Mouse (Mus musculus): ENCODE measurements at regions not wholly inside any gene's neighbourhood (a gene's known extent, or its start where the extent isn't known, plus 50 kb on each side); places are given as distances from the start of the nearest gene placed in this dataset.
"Not testable (repeated sequence)": the region's sequence is repeated elsewhere in the genome, so short reads cannot be mapped to it uniquely, and the experiment has no call there.

DNA sequence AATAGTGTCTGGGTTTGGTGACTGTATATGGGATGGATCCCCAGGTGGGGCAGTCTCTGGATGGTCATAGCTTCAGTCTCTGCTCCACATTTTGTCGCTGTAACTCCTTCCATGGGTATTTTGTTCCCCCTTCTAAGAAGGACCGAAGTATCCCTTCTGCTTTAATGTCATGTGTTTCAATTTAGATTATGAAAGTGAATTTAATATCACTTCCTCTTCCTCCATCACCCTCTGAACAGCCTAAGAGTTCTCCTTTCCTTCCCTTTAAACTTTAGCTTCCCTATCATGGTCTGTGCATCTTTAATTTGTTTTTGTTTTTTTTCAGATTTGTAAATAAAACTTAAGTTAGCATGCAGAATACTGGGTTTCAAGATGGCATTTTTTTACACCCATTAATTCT, 211.0 kb upstream of the Phyhipl start:
- DNase-seq (ENCODE audit: low spot score in 2 of 2), result no peak

DNA sequence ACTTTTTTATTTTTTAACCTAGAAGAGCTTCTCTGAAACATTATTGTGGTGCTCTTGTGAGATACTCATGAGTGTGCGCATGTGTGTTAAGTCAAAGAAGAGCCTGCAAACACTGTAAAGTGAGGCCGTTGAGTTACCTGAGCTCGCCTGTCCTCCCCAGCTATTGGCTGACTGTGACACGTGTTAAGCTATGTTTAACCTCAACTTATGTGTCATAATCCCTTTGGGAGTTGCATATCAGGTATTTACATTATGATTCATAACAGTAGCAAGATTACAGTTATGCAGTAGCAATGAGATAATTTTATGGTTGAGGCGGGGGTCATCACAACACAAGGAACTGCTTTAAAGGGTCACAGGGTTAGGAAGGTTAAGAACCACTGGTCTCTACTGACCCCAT, 208.9 kb upstream of the Phyhipl start:
- no peak for DNase-seq (ENCODE audit: low spot score in 2 of 2)

DNA sequence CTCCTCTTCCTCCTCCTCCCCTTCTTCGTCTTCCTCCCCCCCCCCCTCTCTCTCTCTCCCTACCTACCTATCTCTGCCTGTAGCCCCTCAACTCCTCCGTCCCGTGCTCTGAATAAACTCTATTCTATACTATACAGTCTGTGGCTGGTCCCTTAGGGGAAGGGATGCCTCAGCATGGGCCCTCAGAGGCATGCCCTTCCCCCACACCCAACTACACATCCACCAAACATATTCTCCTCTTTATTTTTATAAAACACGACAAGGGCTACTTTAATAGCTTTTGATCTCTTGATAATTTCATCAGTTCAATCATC, 206.2 kb upstream of the Phyhipl start:
- DNase-seq (ENCODE audit: low spot score in 2 of 2), result no peak

DNA sequence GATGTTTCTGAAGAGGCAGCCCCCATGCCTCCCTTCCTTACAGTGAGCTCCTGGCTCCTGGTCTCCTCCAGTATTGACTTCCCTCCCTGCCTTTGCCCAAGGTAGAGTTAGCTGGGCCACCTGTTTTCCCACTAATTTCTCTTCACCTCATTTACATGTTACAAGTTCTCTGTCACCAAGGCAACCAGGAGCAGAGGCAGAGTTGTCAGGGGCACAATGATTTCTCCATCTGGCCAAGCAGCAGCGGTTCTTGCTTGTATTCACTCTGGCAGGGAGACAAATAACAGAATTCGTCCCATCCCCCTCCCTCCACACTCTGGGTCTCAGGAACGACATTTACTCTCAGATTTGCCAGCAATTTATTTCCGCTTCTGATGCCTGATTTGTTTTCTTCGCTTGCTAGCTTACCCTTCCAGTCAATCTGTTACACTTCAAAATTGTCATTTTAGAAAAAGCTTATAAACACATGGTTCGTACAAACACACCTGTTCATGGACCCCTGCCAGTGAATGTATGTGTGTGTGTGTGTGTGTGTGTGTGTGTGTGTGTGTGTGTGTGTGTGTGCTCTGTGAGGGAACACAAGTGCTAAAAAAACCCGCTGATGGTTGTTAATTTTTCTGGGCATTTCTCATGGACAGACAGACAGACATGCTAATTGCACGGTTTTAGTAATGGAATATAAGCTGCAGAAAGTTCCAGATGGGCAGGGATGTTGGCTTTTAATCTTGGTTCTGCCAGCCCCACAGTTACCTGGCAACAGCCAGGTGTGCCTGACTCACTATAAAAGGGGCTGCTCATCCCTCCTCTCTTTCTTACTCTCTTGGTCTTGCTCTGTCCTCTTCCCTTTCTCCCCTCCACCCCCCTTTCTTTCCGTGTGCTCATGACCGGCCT, 205.6 kb upstream of the Phyhipl start:
- DNase-seq (ENCODE audit: low spot score in 2 of 2), result peak in 1 of 2 experiments; percentile 14

DNA sequence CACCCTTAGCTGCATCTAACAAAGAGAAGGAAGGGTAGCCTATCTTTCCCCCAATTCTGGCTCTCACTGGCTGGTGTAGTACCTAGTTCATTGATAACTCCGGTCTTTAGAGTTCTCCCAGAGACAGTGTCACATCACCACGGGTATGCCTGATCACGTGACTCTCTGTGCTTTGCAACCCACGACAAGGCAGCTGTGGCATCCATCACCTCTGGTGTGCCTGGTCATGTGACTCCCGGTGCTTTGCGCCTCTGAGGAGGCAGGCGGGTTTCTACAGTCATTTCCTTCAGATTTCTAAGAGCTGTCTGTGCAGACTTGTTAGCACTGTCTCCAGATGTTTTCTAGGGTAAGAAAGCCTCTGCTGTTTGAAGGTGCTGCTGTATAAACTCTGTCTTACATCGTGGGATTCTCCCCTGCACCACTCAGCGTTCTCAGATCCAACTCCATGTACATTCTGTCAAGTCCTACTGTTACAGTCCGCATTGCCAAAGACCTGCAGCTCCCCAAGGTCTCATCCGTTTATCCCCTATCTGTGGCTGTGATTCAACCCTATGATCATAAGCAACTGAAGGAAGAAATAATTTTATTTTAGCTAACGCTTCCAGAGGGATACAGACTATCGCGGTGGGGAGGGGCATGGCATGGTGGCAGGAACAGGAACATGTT, 201.5 kb upstream of the Phyhipl start:
- no peak for DNase-seq (ENCODE audit: low spot score in 2 of 2)

DNA sequence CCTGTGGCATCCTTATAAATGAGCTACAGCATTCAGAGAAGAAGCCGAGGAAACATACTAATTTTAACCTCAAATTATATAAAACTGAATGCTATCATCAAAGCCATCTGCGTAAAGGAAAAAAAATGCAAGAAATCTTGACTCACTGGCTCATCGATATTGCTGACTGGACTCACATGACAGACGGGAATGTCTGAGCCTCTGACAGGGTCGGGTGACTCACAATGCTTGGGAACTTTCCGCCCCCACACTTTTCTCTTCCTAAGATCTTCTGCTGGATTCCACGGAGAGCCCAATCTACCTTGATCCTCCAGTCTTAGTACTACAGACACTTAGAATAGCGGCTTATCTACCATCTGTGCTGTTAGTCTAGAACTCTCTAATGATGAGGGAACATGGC, 200.2 kb upstream of the Phyhipl start:
- DNase-seq (ENCODE audit: low spot score in 2 of 2), result no peak

DNA sequence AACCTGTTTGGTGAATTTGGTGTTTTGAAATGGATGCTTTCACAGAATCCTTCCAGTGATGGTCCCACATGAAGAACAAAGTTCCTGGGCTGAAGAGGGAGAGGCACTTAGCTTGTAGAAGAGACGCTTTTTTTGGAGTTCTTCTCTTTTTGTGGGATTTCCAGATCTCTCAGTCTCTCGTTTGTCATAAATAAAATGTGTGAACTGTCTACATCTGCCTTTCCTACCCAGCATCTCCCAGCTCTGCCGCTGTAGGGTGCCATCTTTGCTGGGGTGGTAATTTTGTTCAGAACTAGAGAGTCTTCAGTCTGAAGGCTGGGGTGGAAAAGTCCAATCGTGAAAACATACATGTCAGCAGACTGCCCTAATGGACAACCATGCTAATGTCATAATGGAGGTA, 197.8 kb upstream of the Phyhipl start:
- no peak for DNase-seq (ENCODE audit: low spot score in 2 of 2)

DNA sequence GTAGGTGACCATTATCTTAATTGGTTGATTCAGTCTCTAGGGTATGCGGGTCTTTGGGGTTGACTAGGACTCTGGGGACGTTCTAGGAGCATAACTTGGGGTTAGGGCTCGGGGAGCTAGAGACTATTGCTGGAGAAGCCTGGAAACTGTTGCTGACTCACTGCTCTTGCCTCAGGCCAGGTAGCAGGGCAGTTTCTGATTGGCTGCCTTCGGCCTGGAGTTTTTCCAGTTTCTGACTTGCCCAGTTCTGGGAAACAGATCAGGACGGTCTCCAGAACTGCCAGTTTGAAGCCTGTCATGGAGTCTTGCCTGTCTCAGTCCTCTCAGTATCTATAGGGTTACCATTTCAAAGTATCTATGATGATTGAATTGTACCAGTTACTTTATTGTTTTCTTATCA, 192.4 kb upstream of the Phyhipl start:
- no peak for DNase-seq (ENCODE audit: low spot score in 2 of 2)

DNA sequence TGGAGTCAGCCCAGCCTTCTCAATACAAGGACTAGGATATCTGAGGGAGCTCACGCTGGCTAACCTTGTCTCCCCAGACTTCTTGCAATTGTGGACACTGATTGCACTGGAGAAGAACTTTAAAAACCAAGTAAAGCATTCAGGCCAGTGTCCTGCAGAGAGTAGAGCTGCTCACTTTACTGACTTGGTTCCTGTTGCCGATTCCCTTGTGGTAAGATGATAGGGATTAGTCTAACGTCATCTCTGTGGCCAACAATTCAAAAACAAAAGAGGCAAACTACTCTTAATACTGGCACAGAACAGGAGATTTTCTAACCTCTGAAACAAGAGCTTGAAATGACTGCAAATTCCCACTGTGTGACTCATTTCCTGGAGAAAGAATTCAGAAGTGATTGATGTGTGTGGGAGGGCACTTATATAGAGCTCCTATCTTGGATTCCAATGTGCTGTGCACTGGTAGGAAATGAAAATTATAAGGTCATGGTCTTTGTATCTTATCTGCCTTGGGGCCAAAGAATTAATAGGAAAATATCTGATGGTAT, 191.6 kb upstream of the Phyhipl start:
- no peak for DNase-seq (ENCODE audit: low spot score in 2 of 2)

DNA sequence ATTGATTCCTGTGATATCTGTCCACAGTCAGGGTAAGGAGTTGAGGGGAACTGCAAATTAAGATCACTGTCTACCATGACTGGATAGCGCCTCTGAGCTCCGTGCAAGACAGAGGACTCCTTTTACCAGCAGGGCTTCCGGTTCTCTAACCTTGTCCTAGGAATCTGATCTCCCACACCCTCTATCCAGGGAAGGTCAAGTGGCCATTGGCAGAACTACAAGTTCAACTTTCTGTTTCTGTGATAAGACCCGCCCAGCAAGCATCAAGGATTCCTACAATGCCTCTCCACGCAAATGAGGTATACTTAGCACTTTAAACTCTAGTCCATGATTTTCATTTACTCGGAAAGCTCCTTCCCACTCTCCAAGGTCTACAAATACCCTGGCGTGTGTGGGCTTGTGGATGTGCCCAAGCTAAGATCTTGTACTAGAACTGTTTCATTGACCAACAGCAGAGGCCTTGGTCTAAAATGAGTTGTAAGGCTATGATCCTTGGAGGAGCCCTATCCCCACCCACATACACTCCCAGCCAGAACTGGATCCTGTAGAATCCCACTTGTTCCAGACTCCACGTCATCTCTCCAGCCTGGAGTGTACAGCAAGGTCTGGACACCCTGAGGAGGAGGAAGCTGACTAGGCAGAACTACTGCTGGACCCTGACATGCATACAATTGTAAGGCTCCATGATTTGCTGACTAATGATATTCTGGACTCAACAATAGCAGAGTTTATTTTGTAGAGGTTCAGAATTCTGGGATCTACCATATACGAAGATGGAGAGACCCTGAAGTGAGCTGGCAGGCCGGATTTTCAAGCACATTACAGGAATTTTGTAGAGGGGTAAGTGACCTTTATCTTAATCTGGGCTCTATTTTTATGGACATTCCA, 190.8 kb upstream of the Phyhipl start:
- no peak for DNase-seq (ENCODE audit: low spot score in 2 of 2)

DNA sequence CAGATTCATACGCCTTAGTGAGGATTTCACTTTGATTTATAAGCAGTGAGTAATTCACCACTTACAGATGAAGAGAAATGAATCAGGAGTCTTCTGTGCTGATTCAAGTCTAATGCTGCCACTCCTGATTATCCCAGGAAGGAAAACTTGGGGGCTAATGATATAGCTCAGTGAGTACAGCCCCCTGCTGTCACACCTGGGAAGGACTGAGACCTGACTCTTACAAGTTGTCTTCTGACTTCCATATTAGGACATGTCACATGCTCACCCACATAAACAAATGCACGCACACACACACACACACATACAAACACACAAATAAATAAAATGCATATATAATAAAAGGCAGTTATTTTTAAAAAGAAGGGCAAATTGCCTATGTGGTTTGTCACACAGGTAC, 188.1 kb upstream of the Phyhipl start:
- DNase-seq (ENCODE audit: low spot score in 2 of 2), result no peak

DNA sequence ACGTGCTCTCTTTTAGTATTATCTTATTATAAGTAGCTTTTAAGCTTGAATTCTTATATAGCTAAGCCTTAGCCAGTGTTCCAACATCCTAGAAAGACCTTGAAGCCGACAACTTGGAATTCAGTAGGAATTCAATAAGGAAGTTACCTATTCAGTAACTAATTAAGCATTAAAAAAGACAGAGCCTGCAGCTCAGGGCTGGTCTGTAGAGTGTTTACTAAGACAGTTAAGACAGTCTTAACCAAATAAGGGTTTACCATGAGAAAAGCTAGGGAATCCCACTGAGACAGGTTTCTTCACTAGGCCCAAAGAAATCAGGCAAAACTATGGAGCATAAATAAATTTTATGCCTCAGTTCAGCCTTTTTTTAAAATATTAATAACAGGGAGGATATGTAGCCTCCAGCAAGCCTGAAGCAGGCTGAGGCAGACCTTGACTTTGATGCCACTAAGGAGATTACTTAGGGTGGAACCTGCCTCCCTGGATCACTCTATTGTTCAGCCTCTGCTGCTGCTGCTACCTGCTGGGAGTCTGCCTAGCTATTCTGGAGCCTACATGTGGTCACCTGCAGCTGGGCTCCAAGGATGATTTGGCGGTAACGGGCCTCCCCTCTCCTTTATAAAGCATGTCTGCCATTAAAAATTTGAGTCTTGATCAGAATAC, 186.5 kb upstream of the Phyhipl start:
- no peak for DNase-seq (ENCODE audit: low spot score in 2 of 2)

DNA sequence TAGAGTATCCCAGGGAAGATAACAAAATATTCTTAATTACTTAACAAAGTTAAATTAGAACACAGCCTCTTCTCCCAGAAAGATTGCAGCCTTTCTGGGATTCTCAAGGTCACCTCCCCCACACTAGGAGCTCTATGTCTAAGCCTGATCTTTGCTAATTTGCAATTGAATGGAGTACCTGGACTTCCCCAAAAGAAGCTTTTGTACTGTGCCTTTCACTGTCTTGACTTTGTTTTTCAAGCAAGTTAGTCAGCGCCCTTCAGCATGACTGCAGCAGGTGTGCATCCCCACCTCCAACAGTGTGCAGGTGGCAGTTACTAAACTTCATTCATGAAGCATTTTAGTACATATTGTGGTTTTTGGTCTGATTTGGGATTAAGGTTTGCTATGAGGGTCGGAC, 185.4 kb upstream of the Phyhipl start:
- not testable (repeated sequence) for DNase-seq (ENCODE audit: low spot score in 2 of 2)

DNA sequence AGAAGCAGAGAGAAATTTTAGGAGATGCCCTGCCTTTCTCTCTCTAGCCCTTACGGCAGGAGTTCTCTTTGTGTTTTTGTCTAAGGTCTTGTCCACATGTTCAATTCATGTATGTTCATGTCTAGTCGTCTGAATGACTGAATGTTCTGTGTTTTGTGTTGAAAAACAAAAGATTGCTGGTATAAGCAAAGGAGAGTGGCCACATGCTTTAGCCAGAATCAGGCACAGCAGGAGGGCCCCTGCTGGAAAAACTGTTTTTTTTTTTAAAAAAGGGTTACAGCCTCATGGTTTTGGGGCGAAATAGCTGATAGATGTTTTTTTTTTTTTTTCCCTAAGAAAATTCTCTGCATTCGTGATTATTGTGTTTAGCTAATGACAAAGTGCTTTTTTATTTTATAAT, 182.4 kb upstream of the Phyhipl start:
- no peak for DNase-seq (ENCODE audit: low spot score in 2 of 2)

DNA sequence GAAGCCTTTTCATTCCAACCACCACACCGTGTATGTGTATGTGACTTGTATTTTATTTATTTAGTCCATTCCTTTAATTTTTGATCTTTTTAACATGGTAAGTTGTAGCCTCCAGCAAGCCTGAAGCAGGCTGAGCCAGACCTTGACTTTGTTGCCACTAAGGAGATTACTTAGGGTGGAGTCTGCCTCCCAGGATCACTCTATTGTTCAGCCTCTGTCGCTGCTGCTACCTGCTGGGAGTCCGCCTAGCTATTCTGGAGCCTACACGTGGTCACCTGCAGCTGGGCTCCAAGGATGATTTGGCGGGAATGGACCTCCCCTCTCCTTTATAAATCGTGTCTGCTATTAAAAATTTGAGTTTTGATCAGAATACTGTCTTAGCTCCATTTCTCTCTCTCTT, 181.6 kb upstream of the Phyhipl start:
- DNase-seq (ENCODE audit: low spot score in 2 of 2), result no peak

DNA sequence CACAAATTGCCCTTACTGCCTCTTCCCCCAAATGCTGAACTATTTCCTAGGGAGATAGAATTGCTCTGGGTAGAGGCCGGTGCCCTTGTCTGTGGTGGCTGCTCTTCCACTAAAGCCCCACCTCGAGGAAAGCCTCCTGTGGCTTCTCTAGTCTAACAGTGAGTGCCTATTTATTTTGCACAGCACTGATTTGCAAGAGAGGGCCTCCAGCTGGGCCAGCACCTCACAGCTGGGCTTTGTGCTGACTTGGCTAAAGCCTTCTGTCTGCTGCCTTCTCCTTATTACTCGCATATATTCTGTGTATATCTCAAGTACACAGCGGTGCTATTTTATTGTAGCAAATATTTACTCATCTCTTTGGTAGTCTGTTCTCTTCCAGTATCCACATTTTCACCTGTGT, 176.9 kb upstream of the Phyhipl start:
- DNase-seq (ENCODE audit: low spot score in 2 of 2), result no peak

DNA sequence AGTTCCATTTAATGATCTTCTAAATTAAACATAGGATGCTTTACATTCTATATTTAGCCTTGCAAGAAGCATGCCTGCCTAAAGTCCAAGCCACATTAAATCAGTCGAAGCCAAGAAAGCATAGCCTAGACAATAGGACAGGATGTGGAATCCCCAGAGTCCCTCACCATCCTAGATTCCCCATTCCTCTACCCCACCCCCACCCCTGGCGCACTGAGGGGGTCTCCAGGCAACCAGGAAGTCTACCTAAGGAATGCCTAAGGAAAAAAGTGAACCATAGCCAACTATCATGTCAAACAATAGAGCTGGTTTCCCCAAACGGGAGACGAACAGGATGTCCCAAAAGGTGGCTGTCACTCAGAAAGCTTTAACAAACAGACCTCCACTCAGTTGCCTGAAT, 172.5 kb upstream of the Phyhipl start:
- no peak for DNase-seq (ENCODE audit: low spot score in 2 of 2)

DNA sequence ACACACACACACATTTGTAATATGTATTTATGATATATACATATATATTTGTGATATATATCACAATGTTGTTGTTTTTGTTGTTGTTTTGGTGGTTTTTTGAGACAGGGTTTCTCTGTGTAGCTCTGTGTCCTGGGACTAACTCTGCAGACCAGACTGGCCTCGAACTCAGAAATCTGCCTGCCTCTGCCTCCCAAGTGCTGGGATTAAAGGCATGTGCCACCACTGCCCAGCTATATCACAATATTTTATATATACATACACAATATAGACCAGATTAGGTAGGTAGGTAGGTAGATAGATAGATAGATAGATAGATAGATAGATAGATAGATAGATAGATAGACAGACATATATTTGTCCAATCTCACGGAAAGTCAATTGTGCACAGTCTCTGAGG, 171.8 kb upstream of the Phyhipl start:
- DNase-seq (ENCODE audit: low spot score in 2 of 2), result not testable (repeated sequence)

DNA sequence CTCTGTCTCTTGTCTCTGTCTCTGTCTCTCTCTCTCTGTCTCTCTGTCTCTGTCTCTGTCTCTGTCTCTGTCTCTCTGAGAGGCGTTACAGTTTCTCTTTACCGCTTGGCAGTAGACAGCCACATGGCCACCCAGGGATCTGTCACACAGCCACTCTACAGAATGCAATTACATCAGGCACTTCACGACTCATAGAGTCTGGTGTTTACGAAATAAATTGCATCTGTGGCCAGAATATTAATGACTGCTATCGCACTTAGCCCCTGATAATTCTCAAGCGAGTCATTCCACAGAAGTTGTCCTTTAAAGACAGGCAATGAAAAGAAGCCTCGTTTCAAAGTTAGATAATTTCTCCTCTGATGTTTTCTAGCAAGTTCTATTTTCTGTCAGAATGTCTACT, 170.9 kb upstream of the Phyhipl start:
- DNase-seq (ENCODE audit: low spot score in 2 of 2), result no peak

DNA sequence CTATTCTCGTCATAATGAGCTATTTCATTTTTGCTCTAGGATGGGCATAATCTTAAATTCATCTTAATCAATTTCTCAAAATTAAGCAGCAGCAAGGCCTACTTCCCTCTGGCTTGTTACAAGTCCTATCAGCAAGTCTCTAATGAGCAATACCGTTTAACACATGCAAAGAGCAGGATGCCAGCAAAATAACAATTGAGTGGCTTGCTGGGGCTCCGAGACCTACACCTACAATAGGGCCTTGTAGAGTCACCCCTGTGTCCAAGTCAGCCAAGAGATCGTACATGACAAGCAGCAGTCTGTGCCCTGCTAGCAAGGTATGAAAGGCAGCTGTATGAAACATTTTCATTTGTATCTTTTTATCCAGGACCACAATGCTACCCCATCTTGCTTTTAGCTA, 169.7 kb upstream of the Phyhipl start:
- DNase-seq (ENCODE audit: low spot score in 2 of 2), result no peak

DNA sequence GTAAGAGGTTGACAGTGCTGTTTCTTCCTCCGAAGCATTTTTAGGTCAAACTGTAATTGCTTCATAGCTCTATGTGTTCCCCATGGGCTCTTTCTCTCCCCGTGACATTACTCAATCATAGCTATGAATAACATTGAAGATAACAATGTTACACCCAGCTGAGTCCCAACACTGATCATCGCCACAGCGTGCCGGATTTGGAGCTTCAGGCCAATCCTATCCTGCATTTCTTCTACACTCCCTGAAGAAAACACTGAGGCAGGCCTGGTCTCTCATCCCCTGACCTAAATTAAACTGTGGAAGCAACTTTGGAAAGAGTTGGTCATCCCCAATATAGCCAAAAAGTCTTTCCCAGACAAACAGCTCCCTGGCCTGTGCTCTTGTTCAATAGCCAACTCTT, 168.7 kb upstream of the Phyhipl start:
- no peak for DNase-seq (ENCODE audit: low spot score in 2 of 2)

DNA sequence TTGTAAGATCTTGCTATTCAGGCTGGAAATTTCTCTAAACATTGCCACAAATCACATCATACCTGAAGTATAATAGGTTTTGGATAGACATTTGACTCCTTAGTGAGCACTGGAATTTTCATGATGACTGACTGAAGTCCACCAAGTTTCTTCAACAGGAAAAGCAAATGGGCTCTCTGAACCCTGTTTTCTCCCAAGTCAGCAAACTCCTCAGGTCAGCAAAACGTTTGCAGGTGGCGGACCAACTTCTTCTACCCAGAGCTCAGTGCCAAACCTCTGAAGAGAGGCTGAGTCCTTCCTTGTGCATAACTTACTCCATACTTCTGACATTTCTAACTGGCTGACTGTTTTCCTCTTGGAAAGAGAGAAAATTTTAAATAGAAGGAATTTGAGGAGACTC, 164.2 kb upstream of the Phyhipl start:
- no peak for DNase-seq (ENCODE audit: low spot score in 2 of 2)
